Mouse (Mus musculus): ENCODE data around the gene Gm13278. TPM values are rescaled to one million over a fixed set of nuclear protein-coding genes. Genes with fewer than 3 reads are reported as not detected.
"Not testable (repeated sequence)": the region's sequence is repeated elsewhere in the genome, so short reads cannot be mapped to it uniquely, and the experiment has no call there.

The Gm13278 gene
- polyA plus RNA-seq, 1 experiment from 2014 or later, result not detected

- peak overlapping the region; percentile 42; the same call in 1 of the 2 replicates for H3K4me2 ChIP-seq (ENCODE audit: low read length)
- not testable (repeated sequence) for H3K27me3 ChIP-seq (replicated peaks; ENCODE audit: control insufficient read depth, insufficient read depth, low read length); H3K36me3 ChIP-seq (ENCODE audit: control insufficient read depth, insufficient read depth, low read length); H3K4me1 ChIP-seq (ENCODE audit: control insufficient read depth, insufficient read depth, low read depth, low read length); H3K4me3 ChIP-seq (ENCODE audit: low read length); H3K9me3 ChIP-seq (ENCODE audit: control insufficient read depth, low read length); H3K9ac ChIP-seq (ENCODE audit: low read depth, low read length); ATAC-seq; H3K27ac ChIP-seq (ENCODE audit: low read depth, low read length)
- 0% methylated on average over 4 of the region's 31 CpGs for WGBS
Observed at GRCm38 (mm10) chr4:88782335-88782734, 9.0 kb upstream of the Gm13278 start.

GRCm38 (mm10) chr4:88785409-88785808 lies 5.9 kb upstream of the Gm13278 start, which contains the start of gene Gm13276:
TSS of gene Gm13276 (plus strand) at chr4:88785709.
- no CpG with 5 or more reads among the region's 27 CpGs for WGBS
- H3K36me3 ChIP-seq (ENCODE audit: control insufficient read depth, insufficient read depth, low read length); H3K4me1 ChIP-seq (ENCODE audit: control insufficient read depth, insufficient read depth, low read depth, low read length); H3K4me3 ChIP-seq (ENCODE audit: low read length); H3K9ac ChIP-seq (ENCODE audit: low read depth, low read length); H3K9me3 ChIP-seq (ENCODE audit: control insufficient read depth, low read length); ATAC-seq; H3K4me2 ChIP-seq (ENCODE audit: low read length); H3K27ac ChIP-seq (ENCODE audit: low read depth, low read length); H3K27me3 ChIP-seq (replicated peaks; ENCODE audit: control insufficient read depth, insufficient read depth, low read length): not testable (repeated sequence)

- 0% methylated on average over 1 of the region's 28 CpGs for WGBS
- not testable (repeated sequence) for H3K4me1 ChIP-seq (ENCODE audit: control insufficient read depth, insufficient read depth, low read depth, low read length); H3K9ac ChIP-seq (ENCODE audit: low read depth, low read length); H3K27me3 ChIP-seq (replicated peaks; ENCODE audit: control insufficient read depth, insufficient read depth, low read length); H3K4me2 ChIP-seq (ENCODE audit: low read length); H3K9me3 ChIP-seq (ENCODE audit: control insufficient read depth, low read length); ATAC-seq; H3K27ac ChIP-seq (ENCODE audit: low read depth, low read length); H3K36me3 ChIP-seq (ENCODE audit: control insufficient read depth, insufficient read depth, low read length); H3K4me3 ChIP-seq (ENCODE audit: low read length)
Observed at GRCm38 (mm10) chr4:88788402-88788801, 2.9 kb upstream of the Gm13278 start, which contains the start of gene Gm13277. TSS of gene Gm13277 (plus strand) at chr4:88788632.

GRCm38 (mm10) chr4:88793936-88794675 lies 2.8 kb downstream of the Gm13278 start, which contains the start of gene Gm13275:
TSS of gene Gm13275 (plus strand) at chr4:88794487.
- not testable (repeated sequence) for ATAC-seq; H3K9ac ChIP-seq (ENCODE audit: low read depth, low read length); H3K4me2 ChIP-seq (ENCODE audit: low read length); H3K27me3 ChIP-seq (replicated peaks; ENCODE audit: control insufficient read depth, insufficient read depth, low read length); H3K4me1 ChIP-seq (ENCODE audit: control insufficient read depth, insufficient read depth, low read depth, low read length); H3K36me3 ChIP-seq (ENCODE audit: control insufficient read depth, insufficient read depth, low read length); H3K4me3 ChIP-seq (ENCODE audit: low read length); H3K9me3 ChIP-seq (ENCODE audit: control insufficient read depth, low read length); H3K27ac ChIP-seq (ENCODE audit: low read depth, low read length)
- WGBS, result 0% methylated on average over 4 of the region's 52 CpGs

GRCm38 (mm10) chr4:88797097-88797496 lies 5.7 kb downstream of the Gm13278 start, which contains the start of gene Gm13279:
TSS of gene Gm13279 (plus strand) at chr4:88797397.
- not testable (repeated sequence) for H3K4me2 ChIP-seq (ENCODE audit: low read length); H3K4me3 ChIP-seq (ENCODE audit: low read length); H3K27me3 ChIP-seq (replicated peaks; ENCODE audit: control insufficient read depth, insufficient read depth, low read length); H3K36me3 ChIP-seq (ENCODE audit: control insufficient read depth, insufficient read depth, low read length); ATAC-seq; H3K4me1 ChIP-seq (ENCODE audit: control insufficient read depth, insufficient read depth, low read depth, low read length); H3K9ac ChIP-seq (ENCODE audit: low read depth, low read length); H3K27ac ChIP-seq (ENCODE audit: low read depth, low read length); H3K9me3 ChIP-seq (ENCODE audit: control insufficient read depth, low read length)
- no CpG with 5 or more reads among the region's 28 CpGs for WGBS

- H3K4me1 ChIP-seq (ENCODE audit: control insufficient read depth, insufficient read depth, low read depth, low read length); H3K27ac ChIP-seq (ENCODE audit: low read depth, low read length); H3K9ac ChIP-seq (ENCODE audit: low read depth, low read length); H3K27me3 ChIP-seq (replicated peaks; ENCODE audit: control insufficient read depth, insufficient read depth, low read length); H3K36me3 ChIP-seq (ENCODE audit: control insufficient read depth, insufficient read depth, low read length); ATAC-seq; H3K4me3 ChIP-seq (ENCODE audit: low read length); H3K4me2 ChIP-seq (ENCODE audit: low read length); H3K9me3 ChIP-seq (ENCODE audit: control insufficient read depth, low read length): not testable (repeated sequence)
- WGBS, result 20% methylated on average over 1 of the region's 7 CpGs
Observed at GRCm38 (mm10) chr4:88799365-88799764, 8.0 kb downstream of the Gm13278 start, which contains the start of gene Gm13285. TSS of gene Gm13285 (plus strand) at chr4:88799665.

- H3K4me1 ChIP-seq (ENCODE audit: control insufficient read depth, insufficient read depth, low read depth, low read length); H3K4me2 ChIP-seq (ENCODE audit: low read length); H3K4me3 ChIP-seq (ENCODE audit: low read length); H3K27me3 ChIP-seq (replicated peaks; ENCODE audit: control insufficient read depth, insufficient read depth, low read length); ATAC-seq; H3K9me3 ChIP-seq (ENCODE audit: control insufficient read depth, low read length); H3K36me3 ChIP-seq (ENCODE audit: control insufficient read depth, insufficient read depth, low read length); H3K9ac ChIP-seq (ENCODE audit: low read depth, low read length); H3K27ac ChIP-seq (ENCODE audit: low read depth, low read length): not testable (repeated sequence)
- no CpG with 5 or more reads among the region's 29 CpGs for WGBS
Observed at GRCm38 (mm10) chr4:88802954-88803353, 11.6 kb downstream of the Gm13278 start, which contains the start of gene Gm13287. TSS of gene Gm13287 (plus strand) at chr4:88803254.

- WGBS, result no CpG with 5 or more reads among the region's 8 CpGs
- H3K27me3 ChIP-seq (replicated peaks; ENCODE audit: control insufficient read depth, insufficient read depth, low read length); H3K36me3 ChIP-seq (ENCODE audit: control insufficient read depth, insufficient read depth, low read length); H3K9ac ChIP-seq (ENCODE audit: low read depth, low read length); H3K4me1 ChIP-seq (ENCODE audit: control insufficient read depth, insufficient read depth, low read depth, low read length); H3K4me3 ChIP-seq (ENCODE audit: low read length); H3K27ac ChIP-seq (ENCODE audit: low read depth, low read length); ATAC-seq; H3K9me3 ChIP-seq (ENCODE audit: control insufficient read depth, low read length): not testable (repeated sequence)
- H3K4me2 ChIP-seq (ENCODE audit: low read length), result peak within 1 kb of the TSS; percentile 43
Observed at GRCm38 (mm10) chr4:88805231-88805630, 13.9 kb downstream of the Gm13278 start, which contains the start of gene Gm13288. TSS of gene Gm13288 (plus strand) at chr4:88805531.

GRCm38 (mm10) chr4:88805761-88806160 lies 14.4 kb downstream of the Gm13278 start:
- H3K36me3 ChIP-seq (ENCODE audit: control insufficient read depth, insufficient read depth, low read length); H3K9ac ChIP-seq (ENCODE audit: low read depth, low read length); ATAC-seq; H3K4me3 ChIP-seq (ENCODE audit: low read length); H3K27ac ChIP-seq (ENCODE audit: low read depth, low read length); H3K9me3 ChIP-seq (ENCODE audit: control insufficient read depth, low read length); H3K27me3 ChIP-seq (replicated peaks; ENCODE audit: control insufficient read depth, insufficient read depth, low read length); H3K4me1 ChIP-seq (ENCODE audit: control insufficient read depth, insufficient read depth, low read depth, low read length): not testable (repeated sequence)
- no CpG with 5 or more reads among the region's 34 CpGs for WGBS
- peak overlapping the region; percentile 43 for H3K4me2 ChIP-seq (ENCODE audit: low read length)

Data from hindbrain, embryonic 16.5 days (tissue).